Mouse (Mus musculus) splenic B cell, adult 2 months (primary cell): Measurements from ENCODE around the gene Ap1s1.
A peak's percentile ranks its signal among the peaks of the same experiment; 100 is the strongest.

Source experiments
- DNase-seq: peaks from one replicate; pipeline ENCODE4 v3.0.0-alpha.2; 2011; ENCODE audit warnings: low read depth, low spot score
- H3K27me3 ChIP-seq: 2 replicates; pipeline ENCODE4 v1.6.1; 2012; ENCODE audit warnings: mild to moderate bottlenecking, low read length, moderate library complexity, mixed read lengths; ENCODE audit not compliant: control insufficient read depth, poor library complexity, insufficient read depth, severe bottlenecking
- H3K36me3 ChIP-seq: 2 replicates; pipeline ENCODE4 v1.6.1; 2012; ENCODE audit warnings: mild to moderate bottlenecking, low read length, moderate library complexity, mixed read lengths; ENCODE audit not compliant: control insufficient read depth, poor library complexity, insufficient read depth, severe bottlenecking

Gene Ap1s1

GRCm38 (mm10) chr5:137024318-137024717 is 21.6 kb downstream of the Ap1s1 start:
- H3K36me3 ChIP-seq, result no peaks in the 10 kb centered on the region
- DNase-seq, result no peak

GRCm38 (mm10) chr5:137015913-137016312 is 30.0 kb downstream of the Ap1s1 start:
- no peak for DNase-seq

More at GRCm38 (mm10) chr5:137024318-137024717, 21.6 kb downstream of the Ap1s1 start:
- H3K27me3 ChIP-seq, result no peaks in the 10 kb centered on the region; the same call in 1 of the 2 replicates

GRCm38 (mm10) chr5:137012401-137012950 is 33.5 kb downstream of the Ap1s1 start:
- H3K27me3 ChIP-seq, result no peaks in the 10 kb centered on the region
- DNase-seq, result no peak
- no peaks in the 10 kb centered on the region for H3K36me3 ChIP-seq

More at GRCm38 (mm10) chr5:137015913-137016312, 30.0 kb downstream of the Ap1s1 start:
- no peaks in the 10 kb centered on the region for H3K27me3 ChIP-seq
- H3K36me3 ChIP-seq, result no peaks in the 10 kb centered on the region

- H3K27me3 ChIP-seq, result no peaks in the 10 kb centered on the region
- no peaks in the 10 kb centered on the region for H3K36me3 ChIP-seq
- DNase-seq, result peak; percentile 50
These were observed 35.9 kb downstream of the Ap1s1 start for GRCm38 (mm10) chr5:137009988-137010387.

GRCm38 (mm10) chr5:137007276-137007675 is 38.7 kb downstream of the Ap1s1 start:
- H3K36me3 ChIP-seq, result no peaks in the 10 kb centered on the region
- no peaks in the 10 kb centered on the region for H3K27me3 ChIP-seq
- DNase-seq, result no peak

- no peak for DNase-seq
- H3K27me3 ChIP-seq, result no peaks in the 10 kb centered on the region
- H3K36me3 ChIP-seq, result no peaks in the 10 kb centered on the region
These were observed 45.3 kb downstream of the Ap1s1 start for GRCm38 (mm10) chr5:137000612-137001011.

- no peaks in the 10 kb centered on the region for H3K27me3 ChIP-seq
- DNase-seq, result no peak
These were observed 46.5 kb downstream of the Ap1s1 start for GRCm38 (mm10) chr5:136999449-136999848.

GRCm38 (mm10) chr5:136989801-136990200 is 56.1 kb downstream of the Ap1s1 start:
- DNase-seq, result no peak
- H3K36me3 ChIP-seq, result peaks cover 2% of the 10 kb centered on the region
- no peaks in the 10 kb centered on the region for H3K27me3 ChIP-seq

More at GRCm38 (mm10) chr5:136999449-136999848, 46.5 kb downstream of the Ap1s1 start:
- H3K36me3 ChIP-seq, result no peaks in the 10 kb centered on the region

GRCm38 (mm10) chr5:136988420-136988819 is 57.5 kb downstream of the Ap1s1 start:
- Histone ChIP-seq H3K36me3 (peaks cover 2% of the 10 kb centered on the region), H3K27me3 (no peaks in the 10 kb centered on the region)
- no peak for DNase-seq

- H3K36me3 ChIP-seq, result peaks cover 2% of the 10 kb centered on the region
- no peak for DNase-seq
- no peaks in the 10 kb centered on the region for H3K27me3 ChIP-seq
These were observed 58.0 kb downstream of the Ap1s1 start, which contains the start of gene Znhit1 for GRCm38 (mm10) chr5:136987934-136988271. TSS of gene Znhit1 (minus strand) at chr5:136988021.

GRCm38 (mm10) chr5:136987138-136987933 is 58.6 kb downstream of the Ap1s1 start:
- peak; percentile 41 for DNase-seq
- H3K27me3 ChIP-seq, result no peaks in the 10 kb centered on the region
- H3K36me3 ChIP-seq, result peaks cover 2% of the 10 kb centered on the region

- H3K36me3 ChIP-seq, result peaks cover 2% of the 10 kb centered on the region
- H3K27me3 ChIP-seq, result no peaks in the 10 kb centered on the region
- DNase-seq, result peak; percentile 100
These were observed 59.2 kb downstream of the Ap1s1 start, which contains the start of gene Plod3 for GRCm38 (mm10) chr5:136986695-136987137. TSS of gene Plod3 (plus strand) at chr5:136987019.
